Mouse (Mus musculus) forebrain, embryonic 10.5 days (tissue): Measurements from ENCODE around the gene Vmn1r114. TPM values are rescaled to one million over a fixed set of nuclear protein-coding genes. Genes with fewer than 3 reads are reported as not detected.
"Not testable (repeated sequence)": the region's sequence is repeated elsewhere in the genome, so short reads cannot be mapped to it uniquely, and the experiment has no call there.

Experiments used
- DNase-seq: peaks from one replicate; pipeline ENCODE4 v3.0.0-alpha.2; 2017; ENCODE audit warnings: low spot score; ENCODE audit errors: extremely low spot score
- H3K27ac ChIP-seq: fragments of 300-500 bp; sonication (generic); 2 replicates; pipeline ENCODE4 v1.5.1; 2016; ENCODE audit warnings: mild to moderate bottlenecking
- H3K27me3 ChIP-seq: fragments of 300-500 bp; sonication (generic); 2 replicates; pipeline ENCODE4 v1.6.1; 2016; ENCODE audit warnings: mild to moderate bottlenecking; ENCODE audit not compliant: poor library complexity, severe bottlenecking
- H3K36me3 ChIP-seq: fragments of 300-500 bp; sonication (generic); replicated peaks from 2 replicates; pipeline ENCODE4 v1.6.1; 2016; ENCODE audit warnings: mild to moderate bottlenecking, moderate library complexity
- H3K4me1 ChIP-seq: fragments of 300-500 bp; sonication (generic); 2 replicates; pipeline ENCODE4 v1.6.1; 2016
- H3K4me3 ChIP-seq: fragments of 300-500 bp; sonication (generic); 2 replicates; pipeline ENCODE4 v1.5.1; 2016; ENCODE audit warnings: mild to moderate bottlenecking, moderate library complexity
- H3K9me3 ChIP-seq: fragments of 300-500 bp; sonication (generic); 2 replicates; pipeline ENCODE4 v1.6.1; 2016; ENCODE audit warnings: mild to moderate bottlenecking, moderate library complexity
- WGBS: fragments of 180-500 bp; shearing (Covaris S2); methylation state at CpG from one replicate; pipeline ENCODE4 v1.1.7; 2016; 5-methylcytosine and 5-hydroxymethylcytosine counted together
- polyA plus RNA-seq: library from polyadenylated mRNA; unstranded; fragments of >200 nt; fragmentation: Nextera tagmentation; extraction: Ambion mirVana; gene quantifications from 2 replicates; pipeline ENCODE4 v1.2.1, GENCODE M21; 2016

Vmn1r114 gene
- polyA plus RNA-seq, result not detected in 2 replicates

DNA sequence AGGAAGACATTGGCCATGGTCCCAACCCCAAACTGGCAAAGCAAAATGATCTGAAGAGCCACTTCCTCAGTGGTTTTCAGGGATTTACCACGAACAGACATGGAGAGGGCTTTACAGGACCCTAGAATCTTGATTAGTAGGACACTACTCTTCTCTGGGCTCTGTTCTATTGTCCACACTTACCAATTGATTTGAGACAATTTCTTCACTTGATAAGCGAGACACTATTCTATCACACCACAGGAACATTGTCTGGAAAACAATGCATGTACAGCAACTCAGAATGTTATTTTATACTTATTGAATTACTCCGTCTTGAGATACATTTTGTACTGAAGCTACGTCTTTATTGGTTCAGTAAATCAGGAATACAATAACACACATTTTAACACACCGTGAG lies at the start of gene Vmn1r114:
Vmn1r114 (minus strand) TSS at position 101 of the 400 bp plus-strand sequence.
- DNase-seq, H3K4me1 ChIP-seq, H3K9me3 ChIP-seq, H3K27me3 ChIP-seq, H3K4me3 ChIP-seq, H3K36me3 ChIP-seq, H3K27ac ChIP-seq: not testable (repeated sequence)
- WGBS, result no CpG with 5 or more reads among the region's 5 CpGs

DNA sequence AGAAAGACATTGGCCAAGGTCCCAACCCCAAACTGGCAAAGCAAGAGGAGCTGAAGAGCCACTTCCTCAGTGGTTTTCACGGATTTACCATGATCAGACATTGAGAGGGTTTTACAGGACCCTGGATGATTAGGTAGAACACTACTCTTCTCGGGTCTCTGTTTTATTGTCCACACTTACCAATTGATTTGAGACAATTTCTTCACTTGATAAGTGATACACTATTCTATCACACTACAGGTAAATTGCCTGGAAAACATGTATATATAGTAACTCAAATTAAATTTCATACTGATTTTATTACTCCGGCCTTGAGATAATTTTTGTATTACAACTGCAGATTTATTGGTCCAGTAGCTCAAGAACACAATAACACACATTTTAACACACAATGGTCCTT lies 32.9 kb upstream of the Vmn1r114 start, which contains the start of gene Vmn1r115:
Vmn1r115 (minus strand) TSS at position 101 of the 400 bp plus-strand sequence.
- not testable (repeated sequence) for H3K9me3 ChIP-seq, H3K27me3 ChIP-seq, H3K36me3 ChIP-seq, H3K27ac ChIP-seq, H3K4me1 ChIP-seq, DNase-seq, H3K4me3 ChIP-seq
- WGBS, result 89% methylated on average over 1 of the region's 3 CpGs

DNA sequence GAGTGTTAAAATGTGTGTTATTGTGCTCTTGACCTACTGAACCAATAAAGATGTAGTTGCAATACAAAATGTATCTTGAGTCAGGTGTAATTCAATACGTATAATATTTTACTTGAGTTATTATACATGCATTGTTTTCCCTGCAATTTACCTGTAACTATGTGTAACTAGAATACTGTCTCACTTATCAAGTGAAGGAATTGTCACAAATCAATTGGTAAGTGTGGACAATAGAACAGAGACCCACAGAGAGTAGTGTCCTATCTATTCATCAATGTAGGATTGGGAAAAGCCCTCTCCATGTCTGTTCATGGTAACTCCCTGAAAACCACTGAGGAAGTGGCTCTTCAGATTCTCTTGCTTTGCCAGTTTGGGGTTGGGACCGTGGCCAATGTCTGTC lies 25.0 kb downstream of the Vmn1r114 start, which contains the start of gene Vmn1r113:
Vmn1r113 (plus strand) TSS at position 301 of the 400 bp plus-strand sequence.
- not testable (repeated sequence) for H3K4me3 ChIP-seq, DNase-seq, H3K27ac ChIP-seq, H3K36me3 ChIP-seq, H3K4me1 ChIP-seq, H3K27me3 ChIP-seq
- WGBS, result 71% methylated on average over 2 of the region's 2 CpGs
- H3K9me3 ChIP-seq, result peaks cover 17% of the 10 kb centered on the region

DNA sequence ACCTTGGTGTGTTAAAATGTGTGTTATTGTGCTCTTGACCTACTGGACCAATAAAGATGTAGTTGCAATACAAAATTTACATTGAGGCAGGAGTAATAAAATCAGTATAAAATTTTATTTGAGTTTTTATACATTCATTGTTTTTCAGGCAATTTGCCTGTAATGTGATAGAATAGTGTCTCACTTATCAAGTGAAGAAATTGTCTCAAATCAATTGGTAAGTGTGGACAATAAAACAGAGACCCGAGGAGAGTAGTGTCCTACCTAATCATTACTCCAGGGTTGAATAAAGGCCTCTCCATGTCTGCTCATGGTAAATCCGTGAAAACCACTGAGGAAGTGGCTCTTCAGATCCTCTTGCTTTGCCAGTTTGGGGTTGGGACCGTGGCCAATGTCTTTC lies 41.1 kb downstream of the Vmn1r114 start, which contains the start of gene Vmn1r112:
Vmn1r112 (plus strand) TSS at position 301 of the 400 bp plus-strand sequence.
- not testable (repeated sequence) for H3K36me3 ChIP-seq, H3K27me3 ChIP-seq, H3K27ac ChIP-seq, H3K9me3 ChIP-seq, H3K4me1 ChIP-seq, DNase-seq, H3K4me3 ChIP-seq
- no CpG with 5 or more reads among the region's 3 CpGs for WGBS

Other genes starting within 250 kb of the Vmn1r114 start
- not detected in 2 replicates for gene Gm4141, start 235.9 kb downstream of the Vmn1r114 start, polyA plus RNA-seq
- gene Gm4513, start 213.2 kb downstream of the Vmn1r114 start, polyA plus RNA-seq, result not detected in 2 replicates
- gene Vmn1r107, start 143.3 kb downstream of the Vmn1r114 start, polyA plus RNA-seq, result not detected in 2 replicates
- gene Vmn1r111, start 109.0 kb downstream of the Vmn1r114 start, polyA plus RNA-seq, result not detected in 2 replicates
- gene Gm10668, start 81.6 kb downstream of the Vmn1r114 start, polyA plus RNA-seq, result not detected in 2 replicates
- gene Vmn1r112, start 41.0 kb downstream of the Vmn1r114 start, polyA plus RNA-seq, result not detected in 2 replicates
- not detected in 2 replicates for gene Vmn1r113, start 24.9 kb downstream of the Vmn1r114 start, polyA plus RNA-seq
- not detected in 2 replicates for gene Vmn1r115, start 32.8 kb upstream of the Vmn1r114 start, polyA plus RNA-seq
- not detected in 2 replicates for gene Vmn1r116, start 60.1 kb upstream of the Vmn1r114 start, polyA plus RNA-seq
- not detected in 2 replicates for gene Vmn1r117, start 71.9 kb upstream of the Vmn1r114 start, polyA plus RNA-seq
- gene Vmn1r118, start 100.2 kb upstream of the Vmn1r114 start, polyA plus RNA-seq, result not detected in 2 replicates
- gene Vmn1r119, start 200.3 kb upstream of the Vmn1r114 start, polyA plus RNA-seq, result not detected in 2 replicates
- gene Vmn1r120, start 241.6 kb upstream of the Vmn1r114 start, polyA plus RNA-seq, result not detected in 2 replicates